Mouse (Mus musculus) v-Abl transformed pro-B cells (cell line): ENCODE data around the gene Slc25a51.
"Not testable (repeated sequence)": the region's sequence is repeated elsewhere in the genome, so short reads cannot be mapped to it uniquely, and the experiment has no call there.

Experiments
- in situ Hi-C, 2 experiments: fragments of 400-800 bp; cut with MboI; formaldehyde crosslinking; loops; one replicate each; pipeline ENCODE4 v1.15.1; 2025; ENCODE audit not compliant: unreplicated experiment in 2 of 2

Gene Slc25a51

DNA sequence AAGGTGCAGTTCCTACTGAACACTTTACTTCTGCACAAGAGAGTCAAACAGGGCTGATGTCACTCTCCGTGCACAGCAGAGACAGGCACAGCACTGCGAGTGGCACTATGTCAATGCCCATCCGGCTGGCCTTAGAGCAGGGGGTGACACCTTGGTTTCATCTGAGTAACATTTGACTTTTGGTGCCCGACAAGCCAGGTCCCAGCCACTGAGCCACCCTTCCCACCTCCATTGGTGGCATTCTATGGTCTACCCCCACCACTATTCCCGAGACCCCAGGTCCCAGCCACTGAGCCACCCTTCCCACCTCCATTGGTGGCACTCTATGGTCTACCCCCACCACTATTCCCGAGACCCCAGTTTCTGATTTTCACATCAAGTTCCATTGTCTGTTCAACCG is 4.5 kb downstream of the Slc25a51 start:
- in situ Hi-C loops = loop anchor here in 1 of 2 experiments (10.0 kb wide), 1 partner anchor 59 kb away; the partner anchor contains the start of genes Dcaf10 and Exosc3

GRCm38 (mm10) chr4:45403499-45403878 is 5.1 kb downstream of the Slc25a51 start:
- in situ Hi-C loops = loop anchor here in 1 of 2 experiments (10.0 kb wide), 1 partner anchor 59 kb away; the partner anchor contains the start of genes Dcaf10 and Exosc3

DNA sequence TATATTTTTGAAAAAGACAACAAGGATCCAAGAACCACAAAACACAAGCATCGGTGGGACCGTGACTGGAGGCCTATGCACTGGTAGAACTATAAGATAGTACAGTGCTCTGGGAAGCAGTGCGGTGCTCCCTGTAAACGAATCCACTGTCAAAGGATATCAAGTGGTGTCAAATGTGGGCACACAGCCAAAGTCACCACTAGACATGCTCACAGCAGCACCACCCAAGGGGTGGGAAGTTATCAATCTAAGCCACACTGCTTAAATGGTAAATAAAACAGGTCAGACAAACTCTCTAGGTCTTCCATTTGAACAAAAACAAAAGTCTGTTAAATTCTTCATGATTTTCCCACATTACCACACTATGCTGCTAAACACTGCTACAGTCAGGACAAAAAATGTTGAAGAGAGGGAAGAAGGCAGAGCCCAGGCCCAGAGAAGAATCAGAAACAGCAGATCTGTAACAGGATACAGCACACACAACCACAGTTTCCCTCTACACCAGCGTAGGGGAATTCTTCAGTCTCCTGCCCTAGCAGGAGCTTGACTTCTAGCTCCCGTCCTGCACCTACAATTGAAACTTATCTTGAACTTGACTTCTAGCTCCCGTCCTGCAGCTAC is 5.6 kb downstream of the Slc25a51 start:
- in situ Hi-C loops = loop anchor here in 1 of 2 experiments (10.0 kb wide), 1 partner anchor 58 kb away; the partner anchor contains the start of genes Dcaf10 and Exosc3

- in situ Hi-C loops = loop anchor here in 1 of 2 experiments (10.0 kb wide), 1 partner anchor 57 kb away; the partner anchor contains the start of genes Dcaf10 and Exosc3
Measured at GRCm38 (mm10) chr4:45402281-45402680, 6.3 kb downstream of the Slc25a51 start.

DNA sequence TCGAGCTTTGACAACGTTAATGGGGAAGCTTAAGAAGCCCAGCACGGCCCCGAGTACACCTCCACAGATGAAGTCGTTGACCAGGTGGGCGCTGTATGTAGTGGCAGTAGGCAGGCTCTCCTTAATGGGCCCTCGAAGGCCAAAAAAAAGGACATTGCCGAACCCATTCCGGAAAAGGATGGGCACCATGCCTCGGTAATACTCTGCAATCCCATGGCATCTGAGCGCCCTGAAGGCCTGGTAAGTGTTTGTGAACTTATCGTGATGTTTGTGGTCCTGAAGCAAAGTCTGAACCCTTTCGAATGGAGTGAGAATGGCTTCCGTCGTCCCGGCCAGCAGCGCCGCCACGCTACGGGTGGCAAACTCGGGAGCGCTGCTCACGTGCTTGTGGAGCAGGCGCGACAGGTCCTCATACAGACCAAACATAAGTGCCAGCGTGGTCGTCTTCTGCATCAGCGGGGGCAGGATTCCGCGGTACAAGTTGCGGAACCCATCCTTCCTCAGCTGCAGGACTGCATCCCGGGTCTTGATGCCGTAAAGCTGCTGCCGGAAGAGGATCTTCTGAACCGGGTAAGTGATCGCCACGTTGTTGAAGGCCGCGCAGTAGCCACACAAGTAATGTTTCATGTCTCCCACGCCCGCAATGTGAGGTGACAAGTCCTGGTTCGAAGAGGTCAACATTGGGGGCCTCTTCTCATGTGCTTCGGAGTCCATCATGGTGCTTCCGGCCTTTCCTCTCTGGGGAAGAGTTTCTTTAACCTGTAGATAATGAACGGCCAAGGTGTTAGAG is 8.9 kb downstream of the Slc25a51 start:
- in situ Hi-C loops = loop anchor here in 1 of 2 experiments (10.0 kb wide), 1 partner anchor 55 kb away; the partner anchor contains the start of genes Dcaf10 and Exosc3

- in situ Hi-C loops = not testable (repeated sequence)
Measured at GRCm38 (mm10) chr4:45398315-45398714, 10.3 kb downstream of the Slc25a51 start.

GRCm38 (mm10) chr4:45396211-45396610 is 12.4 kb downstream of the Slc25a51 start:
- in situ Hi-C loops = not testable (repeated sequence)

DNA sequence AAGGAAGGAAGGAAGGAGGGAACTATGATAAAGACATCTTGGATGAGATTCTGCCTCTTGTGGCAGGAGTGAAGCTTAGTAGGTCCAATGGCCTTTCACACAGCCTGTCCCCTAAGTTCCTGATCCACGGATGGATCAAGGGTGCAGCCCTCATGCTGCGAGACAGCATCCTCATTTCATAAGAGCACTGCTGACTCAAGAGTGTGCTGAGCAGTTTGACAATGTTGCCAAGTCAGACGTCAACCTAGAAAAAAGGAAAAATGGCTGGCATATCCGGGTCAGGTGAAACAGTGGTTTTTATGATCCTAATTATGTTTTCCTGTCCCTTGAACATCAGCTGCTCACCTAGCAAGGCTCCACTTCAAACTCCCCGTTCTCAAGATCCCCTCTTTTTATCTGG is 14.9 kb downstream of the Slc25a51 start:
- in situ Hi-C loops = loop anchor here in 1 of 2 experiments (5.0 kb wide), 1 partner anchor 46 kb away; no protein-coding TSS in a partner anchor

DNA sequence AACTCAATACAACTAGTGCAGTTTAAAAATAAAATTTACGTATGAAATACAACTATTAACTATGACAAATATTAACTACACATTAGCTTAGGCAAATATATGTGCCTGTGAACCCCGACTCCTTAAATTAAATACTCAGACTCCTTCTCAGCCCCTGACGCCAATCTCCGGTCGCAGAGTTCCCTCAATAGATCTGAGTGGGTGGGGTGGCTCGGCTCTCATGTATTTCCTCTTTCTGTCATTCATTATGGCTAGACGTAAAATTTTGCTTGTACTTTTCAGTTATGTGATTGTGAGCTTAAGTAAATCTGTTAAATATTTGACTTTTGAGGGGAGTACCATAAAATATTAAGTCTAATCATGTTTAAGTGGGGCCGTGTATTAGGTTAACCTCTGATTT is 15.6 kb downstream of the Slc25a51 start:
- in situ Hi-C loops = loop anchor here in 1 of 2 experiments (5.0 kb wide), 1 partner anchor 46 kb away; no protein-coding TSS in a partner anchor

DNA sequence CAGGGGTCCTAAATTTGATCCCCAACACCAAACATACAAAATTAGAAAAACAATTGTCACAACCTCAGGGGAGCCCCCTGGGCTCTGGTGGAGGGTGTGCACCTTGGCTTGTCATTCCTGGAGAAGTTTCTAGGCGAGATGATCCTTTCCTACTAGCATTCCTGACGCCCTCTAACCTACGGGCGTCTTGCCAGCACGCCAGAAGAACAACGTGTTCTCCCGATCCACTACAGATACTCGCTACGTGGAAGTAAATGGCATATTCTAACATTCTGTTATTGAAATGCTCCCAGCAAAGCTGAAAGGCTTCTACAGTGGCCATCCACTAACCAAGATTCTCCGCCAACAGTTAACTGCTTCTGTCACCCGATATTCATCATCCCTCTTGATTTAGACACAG is 16.0 kb downstream of the Slc25a51 start:
- in situ Hi-C loops = loop anchor here in 1 of 2 experiments (5.0 kb wide), 1 partner anchor 45 kb away; no protein-coding TSS in a partner anchor

DNA sequence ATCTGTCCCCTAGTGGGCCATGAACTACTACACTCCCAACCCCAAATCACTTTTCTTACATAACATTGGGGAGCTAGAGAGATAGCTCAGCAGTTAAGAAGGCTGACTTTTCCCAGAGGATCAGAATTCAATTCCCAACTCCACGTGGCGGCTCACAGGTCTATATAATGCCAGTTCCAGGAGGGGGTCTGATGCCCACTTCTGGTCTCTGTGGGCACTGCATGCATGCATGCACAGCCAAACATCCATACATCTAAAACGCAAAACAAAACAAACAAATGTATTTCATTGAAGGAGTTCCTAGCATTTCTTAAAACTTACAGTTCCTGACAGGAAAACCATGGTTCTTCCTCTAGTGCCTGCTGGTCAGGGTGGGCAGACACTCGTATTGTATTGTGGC is 16.5 kb downstream of the Slc25a51 start:
- in situ Hi-C loops = loop anchor here in 1 of 2 experiments (5.0 kb wide), 1 partner anchor 45 kb away; no protein-coding TSS in a partner anchor

DNA sequence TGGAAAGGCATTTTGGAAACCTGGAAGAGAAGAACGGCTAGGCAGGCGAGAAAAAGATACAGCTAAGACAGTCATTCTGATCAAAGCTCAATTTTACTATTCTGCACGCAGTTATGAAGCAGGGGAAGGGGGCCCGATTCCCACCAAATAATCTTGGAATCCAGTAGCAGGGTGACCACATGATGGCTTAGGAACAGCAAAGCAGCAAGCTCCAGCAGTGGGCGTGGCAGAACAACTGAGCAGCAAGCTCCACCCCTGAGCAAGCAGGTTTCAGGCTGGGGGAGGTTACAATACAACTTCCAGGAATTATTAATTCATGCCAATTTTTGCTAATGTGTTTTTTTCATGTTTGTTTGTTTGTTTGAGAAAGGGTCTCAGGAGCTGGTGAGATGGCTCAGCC is 21.3 kb downstream of the Slc25a51 start:
- in situ Hi-C loops = not testable (repeated sequence)

GRCm38 (mm10) chr4:45382133-45382532 is 26.4 kb downstream of the Slc25a51 start:
- in situ Hi-C loops = not testable (repeated sequence)

DNA sequence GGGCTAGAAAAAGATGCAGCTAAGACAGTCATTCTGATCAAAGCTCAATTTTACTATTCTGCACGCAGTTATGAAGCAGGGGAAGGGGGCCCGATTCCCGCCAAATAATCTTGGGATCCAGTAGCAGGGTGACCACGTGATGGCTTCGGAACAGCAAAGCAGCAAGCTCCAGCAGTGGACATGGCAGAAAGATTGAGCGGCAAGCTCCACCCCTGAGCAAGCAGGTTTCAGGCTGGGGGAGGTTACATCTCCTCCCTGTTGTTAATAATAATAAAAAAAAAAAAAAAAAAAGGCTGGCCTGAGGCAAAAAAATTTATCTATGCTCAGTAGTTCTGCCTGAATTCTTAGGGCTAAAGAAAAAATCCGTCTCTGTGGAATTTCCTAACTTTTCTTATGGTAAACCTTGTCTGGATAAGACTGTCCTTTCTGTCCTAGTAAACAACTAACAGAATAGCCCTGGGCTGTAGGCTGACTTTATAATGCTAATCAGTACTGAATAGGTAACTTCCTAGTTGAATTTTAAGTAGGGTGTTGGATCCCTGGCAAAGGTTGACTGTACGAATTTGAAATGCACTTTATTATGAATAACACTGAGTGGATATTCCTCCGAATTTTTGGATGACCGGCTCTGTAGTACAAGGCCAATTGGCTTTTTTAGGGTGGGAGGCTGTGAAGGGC is 27.5 kb downstream of the Slc25a51 start:
- in situ Hi-C loops = not testable (repeated sequence)

- in situ Hi-C loops = no loop called here
Measured at GRCm38 (mm10) chr4:45376573-45376972, 32.0 kb downstream of the Slc25a51 start.

- in situ Hi-C loops = no loop called here
Measured at GRCm38 (mm10) chr4:45374879-45375278, 33.7 kb downstream of the Slc25a51 start.

DNA sequence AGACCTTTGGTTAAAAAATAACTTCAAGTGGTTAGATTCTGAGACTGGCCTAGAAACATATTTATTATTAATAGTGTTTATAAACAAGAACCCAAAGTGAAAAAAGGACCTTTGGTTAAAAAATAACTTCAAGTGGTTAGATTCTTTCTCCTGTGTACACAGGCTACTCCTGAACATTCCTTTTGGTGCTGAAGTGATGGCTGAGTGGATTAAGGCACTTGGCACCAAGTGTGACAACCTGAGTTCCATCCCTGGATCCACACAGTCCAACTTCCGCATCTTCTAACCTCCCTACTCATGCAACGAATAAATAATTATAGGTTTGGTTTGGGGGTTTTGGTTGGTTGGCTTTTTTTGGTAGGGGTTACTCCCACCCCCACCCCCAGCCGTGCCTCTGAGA is 37.3 kb downstream of the Slc25a51 start:
- in situ Hi-C loops = no loop called here

DNA sequence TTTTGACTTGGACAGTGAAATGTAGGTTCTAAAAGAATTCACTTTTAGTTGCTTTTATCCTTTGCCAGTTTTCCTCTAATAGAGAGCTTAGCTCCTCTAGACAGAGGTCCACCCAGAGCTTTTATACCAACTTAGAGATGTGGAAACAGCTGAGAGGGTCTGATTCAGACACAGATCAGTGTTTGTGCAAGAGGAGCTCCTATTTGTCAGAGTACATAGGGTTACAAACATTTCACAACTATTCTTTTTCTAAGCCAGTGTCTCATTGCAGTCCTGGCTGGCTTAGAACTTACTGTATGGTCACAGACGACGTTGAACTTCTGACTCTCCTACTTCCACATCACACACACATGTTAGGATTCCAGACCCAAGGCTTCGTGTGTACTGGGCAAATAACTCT is 51.9 kb downstream of the Slc25a51 start:
- in situ Hi-C loops = no loop called here
